Mouse (Mus musculus) urinary bladder, postnatal 25 days (tissue): ENCODE data around the gene Ang2.

Experiments used
- DNase-seq: peaks from one replicate; pipeline ENCODE4 v3.0.0; 2022; ENCODE audit warnings: low spot score

Gene Ang2

DNA sequence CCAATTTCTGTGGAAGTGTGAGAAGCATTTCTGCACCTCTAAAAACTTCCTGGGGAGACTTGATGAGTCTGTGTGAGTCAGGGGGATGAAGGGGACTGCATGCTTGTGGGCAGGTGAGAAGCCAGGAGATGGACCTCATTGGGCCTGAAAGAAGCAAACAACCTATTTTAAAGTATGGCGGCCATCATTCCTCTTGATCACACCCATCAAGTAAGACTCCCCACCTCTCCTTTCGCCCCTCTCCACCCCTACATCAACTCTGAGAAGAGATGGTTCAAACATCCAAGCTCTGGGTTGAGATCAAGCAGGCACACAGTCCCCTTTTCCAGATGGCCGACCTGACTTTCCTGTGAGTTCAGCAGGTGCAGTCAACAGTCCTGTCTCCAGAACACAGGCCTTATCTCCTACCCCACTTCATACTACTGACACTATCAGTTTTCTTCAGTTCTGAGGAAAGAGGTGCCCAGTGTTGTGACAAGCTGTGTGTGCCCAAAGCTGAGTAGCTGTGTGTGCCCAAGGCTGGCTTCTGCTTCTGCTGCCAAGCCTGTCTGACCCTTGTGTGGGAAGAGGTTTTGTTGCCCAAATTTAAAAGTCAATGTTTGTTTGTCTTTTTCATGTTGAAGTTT lies 48.6 kb downstream of the Ang2 start:
- no peak for DNase-seq

DNA sequence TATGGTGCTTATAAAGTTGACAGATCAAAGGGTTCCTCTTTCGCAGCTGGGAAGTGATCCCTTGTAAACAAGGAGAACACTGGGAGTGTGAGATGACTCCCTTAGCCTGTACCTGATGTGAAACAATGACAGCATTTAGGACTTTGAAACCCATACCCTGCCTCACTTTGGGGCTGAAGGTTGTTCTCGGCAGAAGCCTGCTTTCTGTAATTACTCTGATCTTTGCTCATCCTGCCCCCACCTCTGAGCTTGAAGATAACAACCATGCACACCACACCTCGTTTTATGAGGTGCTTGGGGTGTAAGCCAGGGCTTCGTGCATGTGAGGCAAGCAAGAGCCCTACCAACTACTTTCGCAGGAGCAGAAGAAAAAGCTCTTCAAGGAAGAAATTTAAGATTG lies 49.8 kb downstream of the Ang2 start:
- no peak for DNase-seq

DNA sequence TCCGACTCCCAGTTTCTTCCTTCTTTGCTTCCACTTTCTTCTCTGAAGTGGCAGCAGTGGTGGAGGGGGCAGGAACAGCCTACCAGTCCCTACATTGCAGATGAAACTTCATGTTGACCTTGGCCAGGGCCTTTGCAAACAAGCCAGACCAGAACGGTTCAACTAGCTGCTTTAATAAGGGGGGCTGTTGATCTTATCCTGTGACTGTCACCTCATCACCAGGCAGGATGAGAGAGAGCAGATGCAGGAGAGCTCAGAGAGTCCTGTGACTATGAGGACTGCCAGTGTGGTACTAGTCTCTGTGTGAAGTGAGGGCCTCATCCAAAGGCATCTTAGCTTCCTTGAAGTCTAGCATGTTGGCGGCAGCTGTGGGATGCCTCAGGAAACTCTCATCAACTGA lies 50.9 kb downstream of the Ang2 start:
- DNase-seq = no peak

DNA sequence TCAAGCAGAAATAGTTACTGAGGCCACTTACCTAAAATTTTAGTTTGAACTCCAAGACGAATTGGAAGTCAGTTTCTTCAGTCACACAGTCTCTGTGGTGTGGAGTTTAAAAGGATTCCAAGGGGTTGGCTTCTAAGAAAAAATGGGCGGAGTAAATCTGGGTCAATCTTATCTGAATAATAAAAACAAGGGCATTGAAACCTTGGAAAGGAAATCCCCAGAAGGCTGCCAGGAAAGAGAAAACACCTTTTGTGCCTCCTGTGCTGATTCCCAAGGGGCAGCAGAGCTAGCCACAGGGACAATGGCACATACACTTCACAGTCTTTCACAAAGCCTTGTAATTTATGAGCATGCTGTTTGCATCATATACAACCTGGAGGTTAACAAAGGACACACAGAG lies 52.3 kb downstream of the Ang2 start, which contains the start of gene Rnase1:
Gene Rnase1 (minus strand): TSS at position 101 of the 400 bp plus-strand sequence.
- no peak for DNase-seq

DNA sequence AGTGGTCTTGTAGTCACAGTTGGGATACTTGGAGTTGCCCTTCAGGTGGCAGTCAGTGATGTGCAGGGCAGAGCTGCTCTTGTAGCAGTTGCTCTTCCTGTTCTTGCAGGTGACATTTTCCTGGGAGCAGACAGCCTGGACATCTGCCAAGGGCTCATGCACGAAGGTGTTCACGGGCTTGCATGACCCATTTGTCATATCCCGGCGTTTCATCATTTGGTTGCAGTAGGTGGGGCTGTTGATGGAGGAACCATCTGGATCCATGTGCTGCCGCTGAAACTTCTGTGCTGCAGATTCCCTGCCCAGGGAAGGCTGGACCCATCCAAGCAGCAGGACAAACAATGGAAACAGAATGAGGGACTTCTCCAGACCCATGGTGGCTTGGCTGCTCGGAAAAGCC lies 53.4 kb downstream of the Ang2 start:
- DNase-seq = no peak
